Mouse (Mus musculus) limb, embryonic 11.5 days (tissue): ENCODE data around the gene Pkp4. TPM values are rescaled to one million over a fixed set of nuclear protein-coding genes. Genes with fewer than 3 reads are reported as not detected.

Experiments used
- ATAC-seq: fragments of 200-750 bp; cut with Nextera tagmentation; 2 replicates; pipeline ENCODE4 v1.8.0; 2017; ENCODE audit warnings: low read depth; ENCODE audit not compliant: insufficient number of reproducible peaks, low FRiP score, low TSS enrichment
- DNase-seq: peaks from one replicate; pipeline ENCODE4 v3.0.0-alpha.2; 2015; ENCODE audit warnings: low spot score
- H3K27ac ChIP-seq: fragments of 300-500 bp; sonication (generic); replicated peaks from 2 replicates; pipeline ENCODE4 v1.5.1; 2014; ENCODE audit warnings: low read depth, mild to moderate bottlenecking, low read length
- H3K27me3 ChIP-seq: fragments of 300-500 bp; sonication (generic); 2 replicates; pipeline ENCODE4 v1.6.1; 2014; ENCODE audit warnings: mild to moderate bottlenecking, low read length, mixed read lengths; ENCODE audit not compliant: control insufficient read depth, insufficient read depth
- H3K36me3 ChIP-seq: fragments of 300-500 bp; sonication (generic); 2 replicates; pipeline ENCODE4 v1.6.1; 2014; ENCODE audit warnings: mild to moderate bottlenecking, low read length, moderate library complexity, mixed read lengths; ENCODE audit not compliant: control insufficient read depth, insufficient read depth
- H3K4me1 ChIP-seq: fragments of 300-500 bp; sonication (generic); 2 replicates; pipeline ENCODE4 v1.6.1; 2014; ENCODE audit warnings: low read length, mixed read lengths; ENCODE audit not compliant: control insufficient read depth, insufficient read depth
- H3K4me2 ChIP-seq: fragments of 300-500 bp; sonication (generic); 2 replicates; pipeline ENCODE4 v1.6.1; 2014; ENCODE audit warnings: low read depth, mild to moderate bottlenecking, moderate library complexity; ENCODE audit not compliant: severe bottlenecking
- H3K4me3 ChIP-seq: fragments of 300-500 bp; sonication (generic); 2 replicates; pipeline ENCODE4 v1.5.1; 2014; ENCODE audit warnings: low read depth, low read length
- H3K9ac ChIP-seq: fragments of 300-500 bp; sonication (generic); 2 replicates; pipeline ENCODE4 v1.6.1; 2014; ENCODE audit warnings: mild to moderate bottlenecking, low read length
- H3K9me3 ChIP-seq: fragments of 300-500 bp; sonication (generic); 2 replicates; pipeline ENCODE4 v1.6.1; 2016; ENCODE audit warnings: low read length; ENCODE audit not compliant: control insufficient read depth
- WGBS: fragments of 180-500 bp; shearing (Covaris S2); extraction: QIAGEN DNeasy Blood & Tissue Kit; methylation state at CpG from one replicate; pipeline ENCODE4 v1.1.7; 2014; 5-methylcytosine and 5-hydroxymethylcytosine counted together
- polyA plus RNA-seq: library from polyadenylated mRNA; unstranded; fragments of >200 nt; fragmentation: Nextera tagmentation; extraction: Ambion mirVana; gene quantifications from 2 replicates; pipeline ENCODE4 v1.2.1, GENCODE M21; 2014

Gene Pkp4
- polyA plus RNA-seq, 1 experiment from 2014 or later = 18.8 TPM

GRCm38 (mm10) chr2:59343834-59344233 lies 183.2 kb downstream of the Pkp4 start:
- Histone ChIP-seq H3K9me3 (no peaks in the 10 kb centered on the region), H3K27ac (no peak overlapping the region), H3K4me2 (no peak overlapping the region), H3K4me3 (no peak overlapping the region), H3K27me3 (no peaks in the 10 kb centered on the region), H3K4me1 (no peaks in the 10 kb centered on the region), H3K9ac (no peak overlapping the region), H3K36me3 (no peaks in the 10 kb centered on the region; the same call in 1 of the 2 replicates)
- no peak for DNase-seq
- no peak for ATAC-seq
- WGBS = 95% methylated on average over 11 of the region's 11 CpGs

GRCm38 (mm10) chr2:59344699-59345098 lies 184.0 kb downstream of the Pkp4 start:
- H3K36me3 ChIP-seq = no peaks in the 10 kb centered on the region; the same call in 1 of the 2 replicates
- no peaks in the 10 kb centered on the region for H3K4me1 ChIP-seq
- no peaks in the 10 kb centered on the region for H3K9me3 ChIP-seq
- 94% methylated on average over 13 of the region's 13 CpGs for WGBS
- no peak for ATAC-seq
- no peak overlapping the region for H3K4me2 ChIP-seq
- H3K27me3 ChIP-seq = no peaks in the 10 kb centered on the region
- H3K4me3 ChIP-seq = no peak overlapping the region
- DNase-seq = no peak
- H3K9ac ChIP-seq = no peak overlapping the region
- H3K27ac ChIP-seq = no peak overlapping the region

- H3K27ac ChIP-seq = no peak overlapping the region
- no peaks in the 10 kb centered on the region; the same call in 1 of the 2 replicates for H3K36me3 ChIP-seq
- ATAC-seq (no peak), DNase-seq (no peak)
- H3K27me3 ChIP-seq = no peaks in the 10 kb centered on the region
- no peak overlapping the region for H3K4me3 ChIP-seq
- H3K4me1 ChIP-seq = no peaks in the 10 kb centered on the region
- H3K4me2 ChIP-seq = no peak overlapping the region
- H3K9ac ChIP-seq = no peak overlapping the region
- H3K9me3 ChIP-seq = no peaks in the 10 kb centered on the region
- WGBS = 93% methylated on average over 11 of the region's 11 CpGs
These were observed 184.6 kb downstream of the Pkp4 start for GRCm38 (mm10) chr2:59345141-59345839.

GRCm38 (mm10) chr2:59346443-59346842 lies 185.8 kb downstream of the Pkp4 start:
- 77% methylated on average over 12 of the region's 12 CpGs for WGBS
- H3K9me3 ChIP-seq = no peaks in the 10 kb centered on the region
- no peak overlapping the region for H3K9ac ChIP-seq
- no peaks in the 10 kb centered on the region for H3K4me1 ChIP-seq
- no peak for ATAC-seq
- H3K4me3 ChIP-seq = no peak overlapping the region
- no peak overlapping the region for H3K27ac ChIP-seq
- no peak overlapping the region for H3K4me2 ChIP-seq
- H3K27me3 ChIP-seq = no peaks in the 10 kb centered on the region
- H3K36me3 ChIP-seq = no peaks in the 10 kb centered on the region; the same call in 1 of the 2 replicates
- DNase-seq = no peak

GRCm38 (mm10) chr2:59348585-59348984 lies 187.9 kb downstream of the Pkp4 start:
- DNase-seq = no peak
- Histone ChIP-seq H3K27ac (no peak overlapping the region), H3K4me3 (no peak overlapping the region), H3K9me3 (no peaks in the 10 kb centered on the region), H3K4me2 (no peak overlapping the region), H3K4me1 (no peaks in the 10 kb centered on the region), H3K9ac (no peak overlapping the region), H3K36me3 (no peaks in the 10 kb centered on the region; the same call in 1 of the 2 replicates), H3K27me3 (no peaks in the 10 kb centered on the region)
- ATAC-seq = no peak
- WGBS = 88% methylated on average over 8 of the region's 8 CpGs

- no peak overlapping the region for H3K9ac ChIP-seq
- no peak for DNase-seq
- no peak overlapping the region for H3K4me2 ChIP-seq
- H3K9me3 ChIP-seq = no peaks in the 10 kb centered on the region
- no peaks in the 10 kb centered on the region for H3K4me1 ChIP-seq
- H3K4me3 ChIP-seq = no peak overlapping the region
- no peaks in the 10 kb centered on the region for H3K27me3 ChIP-seq
- no peaks in the 10 kb centered on the region; the same call in 1 of the 2 replicates for H3K36me3 ChIP-seq
- WGBS = 56% methylated on average over 3 of the region's 3 CpGs
- no peak for ATAC-seq
- H3K27ac ChIP-seq = no peak overlapping the region
These were observed 189.4 kb downstream of the Pkp4 start for GRCm38 (mm10) chr2:59350094-59350493.

- Histone ChIP-seq H3K27me3 (no peaks in the 10 kb centered on the region), H3K4me3 (no peak overlapping the region), H3K9ac (no peak overlapping the region), H3K4me1 (no peaks in the 10 kb centered on the region), H3K4me2 (no peak overlapping the region), H3K9me3 (no peaks in the 10 kb centered on the region), H3K27ac (no peak overlapping the region), H3K36me3 (no peaks in the 10 kb centered on the region; the same call in 1 of the 2 replicates)
- 85% methylated on average over 16 of the region's 16 CpGs for WGBS
- ATAC-seq (no peak), DNase-seq (no peak)
These were observed 190.9 kb downstream of the Pkp4 start for GRCm38 (mm10) chr2:59351303-59352099.

GRCm38 (mm10) chr2:59353821-59354220 lies 193.2 kb downstream of the Pkp4 start:
- Histone ChIP-seq H3K36me3 (no peaks in the 10 kb centered on the region), H3K4me2 (no peak overlapping the region), H3K27me3 (no peaks in the 10 kb centered on the region), H3K27ac (no peak overlapping the region), H3K9me3 (no peaks in the 10 kb centered on the region), H3K4me1 (no peaks in the 10 kb centered on the region), H3K9ac (no peak overlapping the region), H3K4me3 (no peak overlapping the region)
- DNase-seq (no peak), ATAC-seq (no peak)
- 79% methylated on average over 3 of the region's 3 CpGs for WGBS
